Mouse (Mus musculus) lung, embryonic 16.5 days (tissue): ENCODE measurements at regions not wholly inside any gene's neighbourhood (a gene's known extent, or its start where the extent isn't known, plus 50 kb on each side); places are given as distances from the start of the nearest gene placed in this dataset.

Experiments used
- ATAC-seq: fragments of 200-750 bp; cut with Nextera tagmentation; 2 replicates; pipeline ENCODE4 v1.8.0; 2017; ENCODE audit warnings: low read depth, mild to moderate bottlenecking, moderate library complexity
- H3K27ac ChIP-seq: fragments of 300-500 bp; sonication (generic); 2 replicates; pipeline ENCODE4 v1.5.1; 2014; ENCODE audit warnings: mild to moderate bottlenecking, control low read depth, low read length
- H3K27me3 ChIP-seq: fragments of 300-500 bp; sonication (generic); 2 replicates; pipeline ENCODE4 v1.6.1; 2014; ENCODE audit warnings: low read depth, low read length, mixed read lengths; ENCODE audit not compliant: control insufficient read depth, insufficient read depth
- H3K36me3 ChIP-seq: fragments of 300-500 bp; sonication (generic); 2 replicates; pipeline ENCODE4 v1.6.1; 2014; ENCODE audit warnings: low read length; ENCODE audit not compliant: control insufficient read depth, insufficient read depth
- H3K4me1 ChIP-seq: fragments of 300-500 bp; sonication (generic); replicated peaks from 2 replicates; pipeline ENCODE4 v1.6.1; 2014; ENCODE audit warnings: low read length, mixed read lengths; ENCODE audit not compliant: control insufficient read depth, insufficient read depth
- H3K4me2 ChIP-seq: fragments of 300-500 bp; sonication (generic); 2 replicates; pipeline ENCODE4 v1.6.1; 2014; ENCODE audit warnings: low read depth, low read length, control low read depth
- H3K4me3 ChIP-seq: fragments of 300-500 bp; sonication (generic); 2 replicates; pipeline ENCODE4 v1.5.1; 2014; ENCODE audit warnings: mild to moderate bottlenecking, low read length, control low read depth
- H3K9ac ChIP-seq: fragments of 300-500 bp; sonication (generic); 2 replicates; pipeline ENCODE4 v1.6.1; 2014; ENCODE audit warnings: low read length, control low read depth
- H3K9me3 ChIP-seq: fragments of 300-500 bp; sonication (generic); 2 replicates; pipeline ENCODE4 v1.6.1; 2016; ENCODE audit warnings: low read length; ENCODE audit not compliant: control insufficient read depth
- WGBS: fragments of 180-500 bp; shearing (Covaris S2); extraction: QIAGEN DNeasy Blood & Tissue Kit; methylation state at CpG from one replicate; pipeline ENCODE4 v1.1.7; 2014; 5-methylcytosine and 5-hydroxymethylcytosine counted together

DNA sequence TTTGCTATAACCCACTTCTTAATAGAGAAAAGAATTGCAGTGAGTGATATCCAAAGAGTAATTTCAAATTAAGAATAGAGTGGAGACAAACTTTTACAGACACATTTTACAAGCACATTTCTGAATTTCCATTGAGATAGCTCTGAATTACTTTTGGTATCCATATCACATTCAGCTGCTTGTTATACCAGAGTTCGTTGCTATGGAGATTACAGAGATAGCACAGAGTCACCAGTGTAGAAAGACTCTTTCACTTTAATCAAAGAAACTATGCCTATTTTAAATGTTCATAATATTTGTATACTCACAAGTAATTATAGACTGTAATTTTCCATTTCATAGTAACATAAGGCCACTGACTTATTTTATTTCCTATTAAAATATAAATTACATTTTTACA is 52.7 kb upstream of the Slc13a1 start:
- no peak overlapping the region for H3K27ac ChIP-seq

GRCm38 (mm10) chr6:24219882-24220522 is 52.1 kb upstream of the Slc13a1 start:
- Histone ChIP-seq H3K9me3 (no peaks in the 10 kb centered on the region), H3K9ac (no peak overlapping the region), H3K36me3 (no peaks in the 10 kb centered on the region), H3K4me1 (no peaks in the 10 kb centered on the region), H3K4me3 (no peak overlapping the region), H3K27ac (no peak overlapping the region), H3K27me3 (no peaks in the 10 kb centered on the region), H3K4me2 (no peak overlapping the region)
- WGBS, result 24% methylated on average over 3 of the region's 3 CpGs
- ATAC-seq, result peak; percentile 91

More for the DNA sequence above, 52.7 kb upstream of the Slc13a1 start:
- no peaks in the 10 kb centered on the region for H3K4me1 ChIP-seq
- WGBS, result 64% methylated on average over 1 of the region's 1 CpGs
- no peak overlapping the region for H3K9ac ChIP-seq
- ATAC-seq, result no peak
- H3K9me3 ChIP-seq, result no peaks in the 10 kb centered on the region
- no peak overlapping the region for H3K4me2 ChIP-seq
- no peak overlapping the region for H3K4me3 ChIP-seq
- H3K36me3 ChIP-seq, result no peaks in the 10 kb centered on the region
- H3K27me3 ChIP-seq, result no peaks in the 10 kb centered on the region
